Mouse (Mus musculus): ENCODE data around the gene Fbp1.

DNA sequence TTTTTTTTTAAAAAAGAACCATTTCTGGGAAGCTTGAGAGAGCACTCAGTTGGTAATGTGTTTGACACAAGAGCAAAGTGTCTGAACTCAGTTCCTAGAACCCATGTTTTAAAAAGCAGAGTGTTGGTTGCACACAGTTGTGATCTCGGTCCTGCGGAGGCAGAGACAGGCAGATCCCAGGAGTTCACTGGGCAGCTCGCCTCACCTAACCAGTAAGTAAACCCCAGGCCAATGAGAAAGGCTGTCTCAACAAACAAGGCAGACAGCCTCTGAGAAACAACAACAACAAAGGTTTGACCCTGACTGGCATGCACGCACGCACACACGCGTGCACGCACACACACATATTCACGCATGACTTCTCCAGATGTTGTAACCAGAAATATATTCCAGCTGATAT, 4.2 kb downstream of the Fbp1 start:
- TF ChIP-seq POLR2A (IDR thresholded peaks at IDR 0.05; ENCODE audit: insufficient read depth, low read length) (no peak), EP300 (IDR thresholded peaks at IDR 0.05; ENCODE audit: insufficient read depth, low read depth, low read length) (no peak), CTCF (IDR thresholded peaks at IDR 0.05; ENCODE audit: low read depth, low read length) (no peak)
